Comparison of ENCODE assay signal across 10 mouse cellular contexts in the genomic region with DNA sequence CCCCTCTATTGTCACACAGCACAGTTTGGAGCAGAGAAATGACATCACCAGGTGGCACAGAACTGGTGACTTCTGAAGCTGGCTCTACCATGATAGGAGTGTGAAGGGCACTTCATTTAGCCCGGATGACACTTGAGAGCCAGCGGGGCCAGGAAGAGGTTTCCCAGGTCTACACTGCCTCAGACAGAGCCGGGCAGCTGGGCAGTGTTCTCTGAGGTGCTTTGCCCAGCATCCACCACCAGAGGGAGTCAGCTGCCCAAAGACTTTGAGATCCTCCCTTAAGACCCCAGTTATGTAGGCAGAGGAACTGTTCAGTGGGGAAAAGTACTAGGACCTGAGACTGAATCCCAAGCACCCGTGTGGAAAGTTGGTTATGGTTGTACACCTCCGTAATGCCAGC. TPM values are rescaled to one million over a fixed set of nuclear protein-coding genes. Genes with fewer than 3 reads are reported as not detected.
DNase-seq lines count a peak whose midpoint lies in the region; ATAC-seq and TF ChIP-seq lines count a peak whose summit lies in the region.
"Had no signal": no experiment of that assay in that cellular context is flagged by ENCODE, and none has a peak within 500 bp of the region (broad histone marks: within the 10 kb centered on the region; RNA-seq: fewer than 3 reads in every experiment).

No protein-coding gene starts in this region.

- 17% methylated on average over 5 of the region's 5 CpGs for WGBS in intestine, embryonic 14.5 days
- 9% methylated on average over 5 of the region's 5 CpGs for WGBS in intestine, embryonic 15.5 days
- WGBS in kidney, embryonic 15.5 days: 15% methylated on average over 5 of the region's 5 CpGs
- WGBS in limb, embryonic 14.5 days: 13% methylated on average over 5 of the region's 5 CpGs
- WGBS in midbrain, postnatal 0 days: 12% methylated on average over 5 of the region's 5 CpGs

- H3K27me3 ChIP-seq in intestine, embryonic 14.5 days (replicated peaks; ENCODE audit: control insufficient read depth, insufficient read depth, low read length): no peaks in the 10 kb centered on the region
- H3K27me3 ChIP-seq in intestine, embryonic 15.5 days (replicated peaks): no peaks in the 10 kb centered on the region
- H3K27me3 ChIP-seq in kidney, embryonic 15.5 days: no peaks in the 10 kb centered on the region
- H3K27me3 ChIP-seq in limb, embryonic 14.5 days (ENCODE audit: control insufficient read depth, insufficient read depth, low read length): no peaks in the 10 kb centered on the region
- no peaks in the 10 kb centered on the region for H3K27me3 ChIP-seq in midbrain, postnatal 0 days (ENCODE audit: insufficient read depth, low read length)
- H3K27me3 ChIP-seq: stomach, embryonic 15.5 days had no signal

- peak; percentile 93 for TF ChIP-seq CTCF in midbrain, postnatal 0 days (IDR thresholded peaks at IDR 0.05)

- peak; percentile 51 for ATAC-seq in intestine, embryonic 14.5 days (replicated peaks; ENCODE audit: low FRiP score, low TSS enrichment, low read depth)
- no peak for ATAC-seq in intestine, embryonic 15.5 days
- ATAC-seq in kidney, embryonic 15.5 days (replicated peaks; ENCODE audit: low FRiP score): peak; percentile 60; the same call in 1 of the 2 replicates
- ATAC-seq in limb, embryonic 14.5 days (ENCODE audit: low FRiP score, low read depth): peak; percentile 41; the same call in 1 of the 2 replicates
- ATAC-seq in midbrain, postnatal 0 days (ENCODE audit: low FRiP score): peak; percentile 55; the same call in 1 of the 2 replicates

- no peaks in the 10 kb centered on the region for H3K9me3 ChIP-seq in intestine, embryonic 14.5 days (ENCODE audit: control insufficient read depth, low read length)
- no peaks in the 10 kb centered on the region for H3K9me3 ChIP-seq in intestine, embryonic 15.5 days
- 0 out of 2 replicates have a peak, but pooled peaks cover 4% of the 10 kb centered on the region for H3K9me3 ChIP-seq in kidney, embryonic 15.5 days (replicated peaks)
- H3K9me3 ChIP-seq in limb, embryonic 14.5 days (ENCODE audit: control insufficient read depth, low read length): no peaks in the 10 kb centered on the region
- no peaks in the 10 kb centered on the region for H3K9me3 ChIP-seq in midbrain, postnatal 0 days (ENCODE audit: low read length)
- H3K9me3 ChIP-seq: stomach, embryonic 15.5 days had no signal

- H3K4me3 ChIP-seq in intestine, embryonic 14.5 days (ENCODE audit: low read depth, low read length): no peak overlapping the region
- no peak overlapping the region for H3K4me3 ChIP-seq in intestine, embryonic 15.5 days (replicated peaks)
- H3K4me3 ChIP-seq in kidney, embryonic 15.5 days (replicated peaks): no peak overlapping the region
- no peak overlapping the region for H3K4me3 ChIP-seq in limb, embryonic 14.5 days (replicated peaks; ENCODE audit: low read length)
- no peak overlapping the region for H3K4me3 ChIP-seq in midbrain, postnatal 0 days (ENCODE audit: low read depth, low read length)
- H3K4me3 ChIP-seq: erythroblast, embryonic 14.5 days; stomach, embryonic 15.5 days had no signal

- no peak overlapping the region for H3K9ac ChIP-seq in intestine, embryonic 14.5 days (ENCODE audit: low read length)
- no peak overlapping the region for H3K9ac ChIP-seq in intestine, embryonic 15.5 days
- H3K9ac ChIP-seq in kidney, embryonic 15.5 days: no peak overlapping the region
- no peak overlapping the region for H3K9ac ChIP-seq in limb, embryonic 14.5 days (ENCODE audit: low read depth, low read length, severe bottlenecking)
- no peak overlapping the region for H3K9ac ChIP-seq in midbrain, postnatal 0 days (replicated peaks; ENCODE audit: low read length, poor library complexity, severe bottlenecking)
- H3K9ac ChIP-seq: stomach, embryonic 15.5 days had no signal

- no peak for TF ChIP-seq POLR2A in limb, embryonic 14.5 days (IDR thresholded peaks at IDR 0.05; ENCODE audit: borderline replicate concordance, extremely low read depth, insufficient read depth, insufficient read length)

- no peaks in the 10 kb centered on the region for H3K4me1 ChIP-seq in intestine, embryonic 14.5 days (replicated peaks; ENCODE audit: control insufficient read depth, insufficient read depth, low read length)
- H3K4me1 ChIP-seq in intestine, embryonic 15.5 days (replicated peaks): no peaks in the 10 kb centered on the region
- H3K4me1 ChIP-seq in kidney, embryonic 15.5 days: 0 out of 2 replicates have a peak, but pooled peaks cover 5% of the 10 kb centered on the region
- peaks cover 3% of the 10 kb centered on the region; the same call in 1 of the 2 replicates for H3K4me1 ChIP-seq in limb, embryonic 14.5 days (ENCODE audit: control insufficient read depth, insufficient read depth, low read length)
- H3K4me1 ChIP-seq in midbrain, postnatal 0 days (ENCODE audit: insufficient read depth, low read length): peaks cover 9% of the 10 kb centered on the region; the same call in 1 of the 2 replicates
- H3K4me1 ChIP-seq: stomach, embryonic 15.5 days had no signal

- H3K4me2 ChIP-seq in intestine, embryonic 14.5 days (ENCODE audit: low read length): no peak overlapping the region
- H3K4me2 ChIP-seq in intestine, embryonic 15.5 days (replicated peaks): no peak overlapping the region
- H3K4me2 ChIP-seq in kidney, embryonic 15.5 days: no peak overlapping the region
- no peak overlapping the region for H3K4me2 ChIP-seq in limb, embryonic 14.5 days (replicated peaks; ENCODE audit: low read depth, low read length, severe bottlenecking)
- no peak overlapping the region for H3K4me2 ChIP-seq in midbrain, postnatal 0 days (ENCODE audit: low read depth, low read length, poor library complexity, severe bottlenecking)
- H3K4me2 ChIP-seq: stomach, embryonic 15.5 days had no signal

- H3K36me3 ChIP-seq in intestine, embryonic 14.5 days (ENCODE audit: control insufficient read depth, insufficient read depth, low read length): no peaks in the 10 kb centered on the region
- no peaks in the 10 kb centered on the region for H3K36me3 ChIP-seq in intestine, embryonic 15.5 days
- no peaks in the 10 kb centered on the region for H3K36me3 ChIP-seq in kidney, embryonic 15.5 days
- H3K36me3 ChIP-seq in limb, embryonic 14.5 days (ENCODE audit: control insufficient read depth, insufficient read depth, low read length): no peaks in the 10 kb centered on the region
- peaks cover 6% of the 10 kb centered on the region for H3K36me3 ChIP-seq in midbrain, postnatal 0 days (ENCODE audit: insufficient read depth, low read length)
- H3K36me3 ChIP-seq: stomach, embryonic 15.5 days had no signal

- DNase-seq in intestine, embryonic 14.5 days (ENCODE audit: low spot score): peak; percentile 83
- peak; percentile 67 to 72 for DNase-seq in cerebellum, adult 18-20 months
- DNase-seq in forelimb bud, embryonic 11.5 days (ENCODE audit: low read depth, low spot score): peak; percentile 73
- peak; percentile 62 for DNase-seq in limb, embryonic 14.5 days (ENCODE audit: low spot score)
- DNase-seq in midbrain, postnatal 0 days (ENCODE audit: low spot score): peak; percentile 81
- DNase-seq in thymus, postnatal 0 days (ENCODE audit: low spot score): peak; percentile 61

- no peak overlapping the region for H3K27ac ChIP-seq in intestine, embryonic 14.5 days (ENCODE audit: low read depth)
- no peak overlapping the region for H3K27ac ChIP-seq in intestine, embryonic 15.5 days
- H3K27ac ChIP-seq in kidney, embryonic 15.5 days: no peak overlapping the region
- H3K27ac ChIP-seq in limb, embryonic 14.5 days (replicated peaks; ENCODE audit: low read depth, low read length): no peak overlapping the region
- H3K27ac ChIP-seq in midbrain, postnatal 0 days (ENCODE audit: low read depth, low read length): no peak overlapping the region
- H3K27ac ChIP-seq: stomach, embryonic 15.5 days had no signal

RNA-seq across cellular contexts. Expression of gene Mmd2, which starts 27.1 kb away (rescaled TPM):
- 1.6 and 1.7 TPM in 2 replicates for polyA plus RNA-seq in intestine, embryonic 14.5 days (2014; fragmentation: Nextera tagmentation; extraction: Ambion mirVana)
- polyA plus RNA-seq in intestine, embryonic 15.5 days (2015; fragmentation: Nextera tagmentation; extraction: Ambion mirVana): 1.7 and 2.0 TPM in 2 replicates
- polyA plus RNA-seq in kidney, embryonic 15.5 days (2015; fragmentation: Nextera tagmentation; extraction: Ambion mirVana): 0.51 and 1.3 TPM in 2 replicates
- 1.1 and 1.2 TPM in 2 replicates for polyA plus RNA-seq in limb, embryonic 14.5 days (2012; rRNA removed)
- polyA plus RNA-seq in limb, embryonic 14.5 days (2014; fragmentation: Nextera tagmentation; extraction: Ambion mirVana): 1.5 and 2.0 TPM in 2 replicates
- 114 and 153 TPM in 2 replicates for total RNA-seq in midbrain, postnatal 0 days (2014; rRNA removed)
- 120 and 137 TPM in 2 replicates for polyA plus RNA-seq in midbrain, postnatal 0 days (2015; fragmentation: Nextera tagmentation; extraction: Ambion mirVana)
- polyA plus RNA-seq in thymus, postnatal 0 days (2015; fragmentation: Nextera tagmentation; extraction: Ambion mirVana): 0.07 and 0.13 TPM in 2 replicates
- polyA plus RNA-seq: erythroblast, embryonic 14.5 days had no signal

RNA-seq across cellular contexts. Expression of gene Radil, which starts 30.6 kb away (rescaled TPM):
- 2.4 and 2.5 TPM in 2 replicates for polyA plus RNA-seq in intestine, embryonic 14.5 days (2014; fragmentation: Nextera tagmentation; extraction: Ambion mirVana)
- polyA plus RNA-seq in intestine, embryonic 15.5 days (2015; fragmentation: Nextera tagmentation; extraction: Ambion mirVana): 1.8 and 2.5 TPM in 2 replicates
- 1.8 and 2.5 TPM in 2 replicates for polyA plus RNA-seq in kidney, embryonic 15.5 days (2015; fragmentation: Nextera tagmentation; extraction: Ambion mirVana)
- polyA plus RNA-seq in limb, embryonic 14.5 days (2012; rRNA removed): 7.4 and 9.9 TPM in 2 replicates
- 4.4 and 5.7 TPM in 2 replicates for polyA plus RNA-seq in limb, embryonic 14.5 days (2014; fragmentation: Nextera tagmentation; extraction: Ambion mirVana)
- 17.0 and 20.4 TPM in 2 replicates for total RNA-seq in midbrain, postnatal 0 days (2014; rRNA removed)
- 15.4 and 17.2 TPM in 2 replicates for polyA plus RNA-seq in midbrain, postnatal 0 days (2015; fragmentation: Nextera tagmentation; extraction: Ambion mirVana)
- 0.39 and 0.44 TPM in 2 replicates for polyA plus RNA-seq in thymus, postnatal 0 days (2015; fragmentation: Nextera tagmentation; extraction: Ambion mirVana)

RNA-seq across cellular contexts. Expression of gene Wipi2, which starts 46.0 kb away (rescaled TPM):
- 45.6 and 46.5 TPM in 2 replicates for polyA plus RNA-seq in intestine, embryonic 14.5 days (2014; fragmentation: Nextera tagmentation; extraction: Ambion mirVana)
- polyA plus RNA-seq in intestine, embryonic 15.5 days (2015; fragmentation: Nextera tagmentation; extraction: Ambion mirVana): 37.5 and 37.8 TPM in 2 replicates
- polyA plus RNA-seq in kidney, embryonic 15.5 days (2015; fragmentation: Nextera tagmentation; extraction: Ambion mirVana): 50.0 and 51.6 TPM in 2 replicates
- 37.4 and 45.9 TPM in 2 replicates for polyA plus RNA-seq in limb, embryonic 14.5 days (2012; rRNA removed)
- 50.4 and 52.9 TPM in 2 replicates for polyA plus RNA-seq in limb, embryonic 14.5 days (2014; fragmentation: Nextera tagmentation; extraction: Ambion mirVana)
- total RNA-seq in midbrain, postnatal 0 days (2014; rRNA removed): 61.5 and 69.7 TPM in 2 replicates
- polyA plus RNA-seq in midbrain, postnatal 0 days (2015; fragmentation: Nextera tagmentation; extraction: Ambion mirVana): 40.0 and 42.3 TPM in 2 replicates
- 30.7 and 31.9 TPM in 2 replicates for polyA plus RNA-seq in thymus, postnatal 0 days (2015; fragmentation: Nextera tagmentation; extraction: Ambion mirVana)

RNA-seq across cellular contexts. Expression of gene Papolb, which starts 51.6 kb away (rescaled TPM):
- polyA plus RNA-seq in intestine, embryonic 14.5 days (2014; fragmentation: Nextera tagmentation; extraction: Ambion mirVana): 0.04 and 0.15 TPM in 2 replicates
- polyA plus RNA-seq in intestine, embryonic 15.5 days (2015; fragmentation: Nextera tagmentation; extraction: Ambion mirVana): 0.05 and 0.08 TPM in 2 replicates
- 0.04 and 0.08 TPM in 2 replicates for polyA plus RNA-seq in kidney, embryonic 15.5 days (2015; fragmentation: Nextera tagmentation; extraction: Ambion mirVana)
- 0.18 and 0.29 TPM in 2 replicates for polyA plus RNA-seq in limb, embryonic 14.5 days (2012; rRNA removed)
- 0.18 TPM in 2 replicates for polyA plus RNA-seq in limb, embryonic 14.5 days (2014; fragmentation: Nextera tagmentation; extraction: Ambion mirVana)
- 0.66 and 0.85 TPM in 2 replicates for total RNA-seq in midbrain, postnatal 0 days (2014; rRNA removed)
- 0.09 and 0.14 TPM in 2 replicates for polyA plus RNA-seq in midbrain, postnatal 0 days (2015; fragmentation: Nextera tagmentation; extraction: Ambion mirVana)
- polyA plus RNA-seq in thymus, postnatal 0 days (2015; fragmentation: Nextera tagmentation; extraction: Ambion mirVana): not detected in 2 replicates
- polyA plus RNA-seq: erythroblast, embryonic 14.5 days had no signal

Comparison
In these comparisons a context has a peak if more than half of its experiments do, and no peak if none do; other contexts are left out.
1. RNA of gene Mmd2, which starts 27.1 kb away (polyA plus RNA-seq): 120 to 137 TPM in midbrain, postnatal 0 days; 1.1 to 2.0 TPM in limb, embryonic 14.5 days, 1.7 to 2.0 TPM in intestine, embryonic 15.5 days, 1.6 to 1.7 TPM in intestine, embryonic 14.5 days, 0.51 to 1.3 TPM in kidney, embryonic 15.5 days and 0.07 to 0.13 TPM in thymus, postnatal 0 days; every median in the first group is over 10 times any median in the second.
2. Peak in every context shown above with its lines, with median percentiles within 50 percentile points of each other: DNase-seq.